Mouse (Mus musculus) lung, postnatal 0 days (tissue): ENCODE measurements at regions not wholly inside any gene's neighbourhood (a gene's known extent, or its start where the extent isn't known, plus 50 kb on each side); places are given as distances from the start of the nearest gene placed in this dataset.

Experiments
- CTCF ChIP-seq: IDR thresholded peaks from 2 replicates; pipeline ENCODE4 v1.5.1; 2016; ENCODE audit warnings: antibody characterized with exemption, mild to moderate bottlenecking
- EP300 ChIP-seq: IDR thresholded peaks from 2 replicates; pipeline ENCODE4 v1.6.1; 2016; ENCODE audit warnings: antibody characterized with exemption, mild to moderate bottlenecking, control low read depth

GRCm38 (mm10) chr9:42180152-42180551 is 56.1 kb upstream of the Sorl1 start:
- TF ChIP-seq EP300: peak; percentile 86
- no peak for TF ChIP-seq CTCF
